8 mouse cellular contexts compared by ENCODE assay signal in genomic region chr7:47007109-47007780, GRCm38 (mm10). TPM values are rescaled to one million over a fixed set of nuclear protein-coding genes. Genes with fewer than 3 reads are reported as not detected.
DNase-seq lines count a peak whose midpoint lies in the region; ATAC-seq and TF ChIP-seq lines count a peak whose summit lies in the region.

No protein-coding gene starts in this region.

- no peak for TF ChIP-seq CTCF in MEL (IDR thresholded peaks at IDR 0.05 in 2 of 3, conservative IDR thresholded peaks at IDR 0.05 in 1 of 3; ENCODE audit: control insufficient read depth in 1 of 3, insufficient read depth in 1 of 3, low read depth in 2 of 3, low read length in 3 of 3, poor library complexity in 1 of 3, severe bottlenecking in 1 of 3)

- 18% methylated on average over 21 of the region's 21 CpGs for WGBS in heart, embryonic 15.5 days
- WGBS in forebrain, embryonic 13.5 days: 17% methylated on average over 21 of the region's 21 CpGs

- H3K4me3 ChIP-seq in heart, embryonic 15.5 days: peak overlapping the region; percentile 85
- H3K4me3 ChIP-seq in MEL (ENCODE audit: control insufficient read depth in 1 of 2, insufficient read depth in 1 of 2, low read depth in 2 of 2, low read length in 2 of 2): peak overlapping the region; percentile 78 to 81
- peak overlapping the region; percentile 67 for H3K4me3 ChIP-seq in forebrain, embryonic 13.5 days

- H3K27ac ChIP-seq in heart, embryonic 15.5 days: peak overlapping the region; percentile 97
- H3K27ac ChIP-seq in MEL (ENCODE audit: control insufficient read depth, low read depth, low read length): peak overlapping the region; percentile 89; the same call in 1 of the 2 replicates
- peak overlapping the region; percentile 82 for H3K27ac ChIP-seq in forebrain, embryonic 13.5 days

- H3K4me2 ChIP-seq in heart, embryonic 15.5 days: peak overlapping the region; percentile 82
- H3K4me2 ChIP-seq in forebrain, embryonic 13.5 days: peak overlapping the region; percentile 95

- no peak for DNase-seq in heart, postnatal 10 days
- DNase-seq in MEL (ENCODE audit: low read depth, low spot score): peak; percentile 59
- peak; percentile 58 for DNase-seq in liver
- peak; percentile 53 for DNase-seq in splenic B cell, adult 2 months (ENCODE audit: low read depth, low spot score)
- no peak for DNase-seq in ovary, adult 18-20 months (ENCODE audit: low spot score)
- no peak for DNase-seq in frontal cortex, postnatal 10 days (ENCODE audit: low spot score in 2 of 2)

- no peaks in the 10 kb centered on the region for H3K27me3 ChIP-seq in heart, embryonic 15.5 days
- H3K27me3 ChIP-seq in MEL (ENCODE audit: control insufficient read depth in 1 of 2, insufficient read depth in 2 of 2, low read length in 2 of 2): no peaks in the 10 kb centered on the region
- H3K27me3 ChIP-seq in forebrain, embryonic 13.5 days: no peaks in the 10 kb centered on the region
- H3K27me3 ChIP-seq in splenic B cell, adult 2 months (ENCODE audit: control insufficient read depth, insufficient read depth, low read length, poor library complexity, severe bottlenecking): no peaks in the 10 kb centered on the region

- H3K79me2 ChIP-seq in MEL (ENCODE audit: control insufficient read depth, insufficient read depth, low read length, poor library complexity): peaks cover 27% of the 10 kb centered on the region

- intact Hi-C loops in heart, postnatal 10 days (cut with DNase I): no loop called here

- no peak for ATAC-seq in heart, embryonic 15.5 days (replicated peaks; ENCODE audit: insufficient number of reproducible peaks, insufficient read depth, low FRiP score, low read depth)
- ATAC-seq in forebrain, embryonic 13.5 days: no peak

- H3K9ac ChIP-seq in heart, embryonic 15.5 days: peak overlapping the region; percentile 74
- H3K9ac ChIP-seq in MEL (ENCODE audit: control insufficient read depth, low read depth, low read length, poor library complexity, severe bottlenecking): peak overlapping the region; percentile 81
- peak overlapping the region; percentile 69 for H3K9ac ChIP-seq in forebrain, embryonic 13.5 days

- no peaks in the 10 kb centered on the region for H3K36me3 ChIP-seq in heart, embryonic 15.5 days
- peaks cover 0 to 10% of the 10 kb centered on the region in 2 experiments; a peak in 2 of 4 replicates for H3K36me3 ChIP-seq in MEL (ENCODE audit: control insufficient read depth in 1 of 2, insufficient read depth in 2 of 2, low read length in 2 of 2)
- no peaks in the 10 kb centered on the region for H3K36me3 ChIP-seq in forebrain, embryonic 13.5 days (ENCODE audit: poor library complexity, severe bottlenecking)
- no peaks in the 10 kb centered on the region for H3K36me3 ChIP-seq in splenic B cell, adult 2 months (ENCODE audit: control insufficient read depth, insufficient read depth, low read length, poor library complexity, severe bottlenecking)

- no peaks in the 10 kb centered on the region for H3K9me3 ChIP-seq in heart, embryonic 15.5 days (replicated peaks)
- no peaks in the 10 kb centered on the region for H3K9me3 ChIP-seq in MEL (replicated peaks; ENCODE audit: insufficient read depth, low read length)
- H3K9me3 ChIP-seq in forebrain, embryonic 13.5 days (replicated peaks): no peaks in the 10 kb centered on the region

- TF ChIP-seq POLR2A in MEL (IDR thresholded peaks at IDR 0.05; ENCODE audit: control insufficient read depth in 1 of 2, insufficient read depth in 1 of 2, low read depth in 1 of 2, low read length in 2 of 2, poor library complexity in 1 of 2): no peak

- 0 out of 4 replicates have a peak, but pooled peaks of 1 of the 2 experiments have one; percentile 13 for TF ChIP-seq EP300 in MEL (IDR thresholded peaks at IDR 0.05; ENCODE audit: low read depth in 1 of 2, low read length in 2 of 2)

- TF ChIP-seq RAD21 in MEL (IDR thresholded peaks at IDR 0.05; ENCODE audit: low read depth, low read length): no peak

- H3K4me1 ChIP-seq in heart, embryonic 15.5 days (replicated peaks): peaks cover 38% of the 10 kb centered on the region
- peaks cover 4 to 8% of the 10 kb centered on the region in 2 experiments; a peak in 2 of 4 replicates for H3K4me1 ChIP-seq in MEL (ENCODE audit: control insufficient read depth in 1 of 2, insufficient read depth in 2 of 2, low read length in 2 of 2)
- peaks cover 57% of the 10 kb centered on the region for H3K4me1 ChIP-seq in forebrain, embryonic 13.5 days

TF ChIP-seq in MEL, 35 proteins besides CTCF, POLR2A, EP300 and RAD21:
- TF ChIP-seq SMC3 (IDR thresholded peaks at IDR 0.05; ENCODE audit: low read depth, low read length) (no peak), GATA1 (IDR thresholded peaks at IDR 0.05; ENCODE audit: low read depth, low read length) (0 out of 2 replicates have a peak, but pooled peaks have one; percentile 16), ETS1 (IDR thresholded peaks at IDR 0.05; ENCODE audit: low read depth, low read length) (0 out of 2 replicates have a peak, but pooled peaks have one; percentile 18), USF1 (IDR thresholded peaks at IDR 0.05; ENCODE audit: low read depth, low read length) (peak; percentile 33; the same call in 1 of the 2 replicates)
TF ChIP-seq in MEL: peak in this region for 3.

RNA-seq across cellular contexts. Expression of gene Spty2d1, which starts 1.0 kb away (rescaled TPM):
- 13.6 and 15.3 TPM in 2 replicates for polyA plus RNA-seq in heart, embryonic 15.5 days (2015; fragmentation: Nextera tagmentation; extraction: Ambion mirVana)
- total RNA-seq in heart, postnatal 10 days (2021): 10 to 100 TPM; 12.5 to 13.8 TPM
- 14.9 and 15.1 TPM in 2 replicates for total RNA-seq in MEL (2012; rRNA removed)
- polyA plus RNA-seq in MEL (2012; ENCODE audit: insufficient read depth in 1 of 2, insufficient read length in 2 of 2, low read depth in 1 of 2, low replicate concordance in 2 of 2, missing spikeins in 1 of 2): 10 to 100 TPM; 14.4 to 36.9 TPM
- polyA plus RNA-seq in forebrain, embryonic 13.5 days (2015; fragmentation: Nextera tagmentation; extraction: Ambion mirVana): 12.0 and 12.4 TPM in 2 replicates

RNA-seq across cellular contexts. Expression of gene Gm9999, which starts 23.9 kb away (rescaled TPM):
- not detected in 2 replicates for polyA plus RNA-seq in heart, embryonic 15.5 days (2015; fragmentation: Nextera tagmentation; extraction: Ambion mirVana)
- total RNA-seq in heart, postnatal 10 days (2021): not detected
- total RNA-seq in MEL (2012; rRNA removed): not detected in 2 replicates
- not detected for polyA plus RNA-seq in MEL (2012; ENCODE audit: insufficient read depth in 1 of 2, insufficient read length in 2 of 2, low read depth in 1 of 2, low replicate concordance in 2 of 2, missing spikeins in 1 of 2)
- polyA plus RNA-seq in forebrain, embryonic 13.5 days (2015; fragmentation: Nextera tagmentation; extraction: Ambion mirVana): not detected in 2 replicates

RNA-seq across cellular contexts. Expression of gene Tmem86a, which starts 43.2 kb away (rescaled TPM):
- 19.7 and 23.9 TPM in 2 replicates for polyA plus RNA-seq in heart, embryonic 15.5 days (2015; fragmentation: Nextera tagmentation; extraction: Ambion mirVana)
- 10 to 100 TPM; 33.8 to 37.3 TPM for total RNA-seq in heart, postnatal 10 days (2021)
- 0.23 and 0.27 TPM in 2 replicates for total RNA-seq in MEL (2012; rRNA removed)
- under 1 TPM in 1 of 2 experiments, not detected in 1; 0.54 TPM for polyA plus RNA-seq in MEL (2012; ENCODE audit: insufficient read depth in 1 of 2, insufficient read length in 2 of 2, low read depth in 1 of 2, low replicate concordance in 2 of 2, missing spikeins in 1 of 2)
- polyA plus RNA-seq in forebrain, embryonic 13.5 days (2015; fragmentation: Nextera tagmentation; extraction: Ambion mirVana): 19.0 and 20.0 TPM in 2 replicates

RNA-seq across cellular contexts. Expression of gene Uevld, which starts 48.9 kb away (rescaled TPM):
- polyA plus RNA-seq in heart, embryonic 15.5 days (2015; fragmentation: Nextera tagmentation; extraction: Ambion mirVana): 7.8 and 8.9 TPM in 2 replicates
- 10 to 100 TPM; 10.8 to 13.4 TPM for total RNA-seq in heart, postnatal 10 days (2021)
- total RNA-seq in MEL (2012; rRNA removed): 1.9 and 2.8 TPM in 2 replicates
- 1 to 10 TPM in 1 of 2 experiments, not detected in 1; 5.4 TPM for polyA plus RNA-seq in MEL (2012; ENCODE audit: insufficient read depth in 1 of 2, insufficient read length in 2 of 2, low read depth in 1 of 2, low replicate concordance in 2 of 2, missing spikeins in 1 of 2)
- 9.4 and 10.4 TPM in 2 replicates for polyA plus RNA-seq in forebrain, embryonic 13.5 days (2015; fragmentation: Nextera tagmentation; extraction: Ambion mirVana)

Comparison
In these comparisons a context has a peak if more than half of its experiments do, and no peak if none do; other contexts are left out.
1. DNase-seq: peak in MEL (single experiment), liver (single experiment) and splenic B cell, adult 2 months (single experiment); none in heart, postnatal 10 days (0 of 2), ovary, adult 18-20 months (single experiment) and frontal cortex, postnatal 10 days (0 of 2).
2. RNA of gene Tmem86a, which starts 43.2 kb away (polyA plus RNA-seq): 19.7 to 23.9 TPM in heart, embryonic 15.5 days and 19.0 to 20.0 TPM in forebrain, embryonic 13.5 days; 0.54 TPM in MEL; every median in the first group is over 10 times any median in the second.
3. Peak in every context shown above with its lines, with median percentiles within 50 percentile points of each other: H3K27ac ChIP-seq, H3K4me3 ChIP-seq and H3K9ac ChIP-seq.